Mouse (Mus musculus) stomach, postnatal 0 days (tissue): ENCODE measurements at regions not wholly inside any gene's neighbourhood (a gene's known extent, or its start where the extent isn't known, plus 50 kb on each side); places are given as distances from the start of the nearest gene placed in this dataset.

Experiments used
- ATAC-seq: fragments of 200-750 bp; cut with Nextera tagmentation; 2 replicates; pipeline ENCODE4 v1.8.0; 2017; ENCODE audit not compliant: low FRiP score, low TSS enrichment
- DNase-seq: peaks from one replicate; pipeline ENCODE4 v3.0.0-alpha.2; 2016; ENCODE audit warnings: low spot score
- H3K27ac ChIP-seq: fragments of 300-500 bp; sonication (generic); replicated peaks from 2 replicates; pipeline ENCODE4 v1.5.1; 2014; ENCODE audit warnings: mild to moderate bottlenecking, control low read depth
- H3K27me3 ChIP-seq: fragments of 300-500 bp; sonication (generic); 2 replicates; pipeline ENCODE4 v1.6.1; 2014; ENCODE audit warnings: low read length; ENCODE audit not compliant: control insufficient read depth, insufficient read depth
- H3K36me3 ChIP-seq: fragments of 300-500 bp; sonication (generic); 2 replicates; pipeline ENCODE4 v1.6.1; 2014; ENCODE audit warnings: low read length, mixed read lengths; ENCODE audit not compliant: control insufficient read depth, insufficient read depth
- H3K4me1 ChIP-seq: fragments of 300-500 bp; sonication (generic); replicated peaks from 2 replicates; pipeline ENCODE4 v1.6.1; 2014; ENCODE audit warnings: antibody characterized with exemption; ENCODE audit not compliant: control insufficient read depth, insufficient read depth
- H3K4me2 ChIP-seq: fragments of 300-500 bp; sonication (generic); replicated peaks from 2 replicates; pipeline ENCODE4 v1.6.1; 2014; ENCODE audit warnings: low read depth, mild to moderate bottlenecking, control low read depth, moderate library complexity
- H3K4me3 ChIP-seq: fragments of 300-500 bp; sonication (generic); 2 replicates; pipeline ENCODE4 v1.5.1; 2014; ENCODE audit warnings: low read depth, low read length, control low read depth
- H3K9ac ChIP-seq: fragments of 300-500 bp; sonication (generic); 2 replicates; pipeline ENCODE4 v1.6.1; 2014; ENCODE audit warnings: mild to moderate bottlenecking, low read length, control low read depth, mixed read lengths
- H3K9me3 ChIP-seq: fragments of 300-500 bp; sonication (generic); 2 replicates; pipeline ENCODE4 v1.6.1; 2016; ENCODE audit warnings: low read length; ENCODE audit not compliant: control insufficient read depth
- CTCF ChIP-seq: IDR thresholded peaks from 2 replicates; pipeline ENCODE4 v1.5.1; 2016; ENCODE audit warnings: antibody characterized with exemption, low read depth, mild to moderate bottlenecking, moderate library complexity
- EP300 ChIP-seq: optimal IDR thresholded peaks from 2 replicates; pipeline ENCODE3; 2016; ENCODE audit warnings: antibody characterized with exemption
- WGBS: fragments of 180-500 bp; shearing (Covaris S2); extraction: QIAGEN DNeasy Blood & Tissue Kit; methylation state at CpG from one replicate; pipeline ENCODE4 v1.1.7; 2014; 5-methylcytosine and 5-hydroxymethylcytosine counted together

GRCm38 (mm10) chr7:129862966-129863365 lies 271.3 kb downstream of the Wdr11 start:
- ATAC-seq: no peak
- no peaks in the 10 kb centered on the region for H3K4me1 ChIP-seq
- no peak overlapping the region for H3K4me2 ChIP-seq
- no peak overlapping the region for H3K27ac ChIP-seq
- no peak for DNase-seq
- 26% methylated on average over 1 of the region's 1 CpGs for WGBS
- no peak overlapping the region for H3K9ac ChIP-seq
- H3K9me3 ChIP-seq: no peaks in the 10 kb centered on the region
- H3K27me3 ChIP-seq: no peaks in the 10 kb centered on the region
- TF ChIP-seq EP300 (no peak), CTCF (no peak)
- no peak overlapping the region for H3K4me3 ChIP-seq
- no peaks in the 10 kb centered on the region for H3K36me3 ChIP-seq

- H3K36me3 ChIP-seq: no peaks in the 10 kb centered on the region
- no peaks in the 10 kb centered on the region for H3K27me3 ChIP-seq
- H3K4me1 ChIP-seq: no peaks in the 10 kb centered on the region
- no peak overlapping the region for H3K4me2 ChIP-seq
- H3K9ac ChIP-seq: no peak overlapping the region
- 49% methylated on average over 3 of the region's 3 CpGs for WGBS
- no peaks in the 10 kb centered on the region for H3K9me3 ChIP-seq
- H3K27ac ChIP-seq: no peak overlapping the region
- H3K4me3 ChIP-seq: no peak overlapping the region
- TF ChIP-seq EP300: no peak
- DNase-seq: no peak
- ATAC-seq: no peak
These were observed 273.9 kb downstream of the Wdr11 start for GRCm38 (mm10) chr7:129865536-129865935.

GRCm38 (mm10) chr7:129872208-129872790 lies 280.6 kb downstream of the Wdr11 start:
- TF ChIP-seq EP300 (no peak), CTCF (no peak)
- Histone ChIP-seq H3K4me2 (no peak overlapping the region), H3K4me3 (no peak overlapping the region), H3K27me3 (no peaks in the 10 kb centered on the region), H3K4me1 (0 out of 2 replicates have a peak, but pooled peaks cover 3% of the 10 kb centered on the region), H3K9me3 (no peaks in the 10 kb centered on the region), H3K36me3 (no peaks in the 10 kb centered on the region), H3K9ac (no peak overlapping the region), H3K27ac (no peak overlapping the region)
- no peak for ATAC-seq
- DNase-seq: no peak
- WGBS: 90% methylated on average over 11 of the region's 11 CpGs

- Histone ChIP-seq H3K4me1 (0 out of 2 replicates have a peak, but pooled peaks cover 3% of the 10 kb centered on the region), H3K9me3 (no peaks in the 10 kb centered on the region), H3K9ac (no peak overlapping the region), H3K4me2 (no peak overlapping the region), H3K27me3 (no peaks in the 10 kb centered on the region), H3K4me3 (no peak overlapping the region), H3K36me3 (no peaks in the 10 kb centered on the region), H3K27ac (no peak overlapping the region)
- 57% methylated on average over 7 of the region's 7 CpGs for WGBS
- no peak for TF ChIP-seq CTCF
- no peak for TF ChIP-seq EP300
- DNase-seq (no peak), ATAC-seq (no peak; the same call in 1 of the 2 replicates)
These were observed 284.7 kb downstream of the Wdr11 start for GRCm38 (mm10) chr7:129876202-129876851.

- H3K36me3 ChIP-seq: no peaks in the 10 kb centered on the region
- no peak overlapping the region for H3K9ac ChIP-seq
- DNase-seq (no peak), ATAC-seq (no peak)
- 0 out of 2 replicates have a peak, but pooled peaks cover 3% of the 10 kb centered on the region for H3K4me1 ChIP-seq
- H3K4me3 ChIP-seq: no peak overlapping the region
- H3K27me3 ChIP-seq: no peaks in the 10 kb centered on the region
- no peak overlapping the region for H3K4me2 ChIP-seq
- TF ChIP-seq CTCF: no peak
- no peak for TF ChIP-seq EP300
- no peaks in the 10 kb centered on the region for H3K9me3 ChIP-seq
- no peak overlapping the region for H3K27ac ChIP-seq
These were observed 285.2 kb downstream of the Wdr11 start for GRCm38 (mm10) chr7:129876852-129877223.

- Histone ChIP-seq H3K4me3 (no peak overlapping the region), H3K9me3 (no peaks in the 10 kb centered on the region), H3K36me3 (no peaks in the 10 kb centered on the region), H3K27ac (no peak overlapping the region), H3K4me2 (no peak overlapping the region), H3K9ac (no peak overlapping the region), H3K27me3 (no peaks in the 10 kb centered on the region), H3K4me1 (no peaks in the 10 kb centered on the region)
- no peak for ATAC-seq
- 64% methylated on average over 7 of the region's 7 CpGs for WGBS
- peak; percentile 4 for DNase-seq
- TF ChIP-seq EP300: no peak
- TF ChIP-seq CTCF: no peak
These were observed 304.6 kb downstream of the Wdr11 start for GRCm38 (mm10) chr7:129896291-129896690.
